Mouse (Mus musculus) embryonic facial prominence, embryonic 14.5 days (tissue): ENCODE data around the gene Ptgds. TPM values are rescaled to one million over a fixed set of nuclear protein-coding genes. Genes with fewer than 3 reads are reported as not detected.

Source experiments
- ATAC-seq: fragments of 200-750 bp; cut with Nextera tagmentation; 2 replicates; pipeline ENCODE4 v1.8.0; 2017; ENCODE audit warnings: low read depth, moderate number of reproducible peaks, moderate TSS enrichment
- DNase-seq: peaks from one replicate; pipeline ENCODE4 v3.0.0-alpha.2; 2015; ENCODE audit warnings: low spot score
- H3K27ac ChIP-seq: fragments of 300-500 bp; sonication (generic); replicated peaks from 2 replicates; pipeline ENCODE4 v1.5.1; 2014; ENCODE audit warnings: low read depth, mild to moderate bottlenecking, low read length, moderate library complexity
- H3K27me3 ChIP-seq: fragments of 300-500 bp; sonication (generic); replicated peaks from 2 replicates; pipeline ENCODE4 v1.6.1; 2014; ENCODE audit warnings: low read length; ENCODE audit not compliant: control insufficient read depth, insufficient read depth
- H3K36me3 ChIP-seq: fragments of 300-500 bp; sonication (generic); 2 replicates; pipeline ENCODE4 v1.6.1; 2014; ENCODE audit warnings: low read length, mixed read lengths; ENCODE audit not compliant: control insufficient read depth, insufficient read depth
- H3K4me1 ChIP-seq: fragments of 300-500 bp; sonication (generic); 2 replicates; pipeline ENCODE4 v1.6.1; 2014; ENCODE audit warnings: antibody characterized with exemption, low read length; ENCODE audit not compliant: control insufficient read depth, insufficient read depth
- H3K4me2 ChIP-seq: fragments of 300-500 bp; sonication (generic); 2 replicates; pipeline ENCODE4 v1.6.1; 2014; ENCODE audit warnings: low read depth, mild to moderate bottlenecking, low read length, moderate library complexity, mixed read lengths
- H3K4me3 ChIP-seq: fragments of 300-500 bp; sonication (generic); 2 replicates; pipeline ENCODE4 v1.5.1; 2014; ENCODE audit warnings: low read depth, mild to moderate bottlenecking, low read length
- H3K9ac ChIP-seq: fragments of 300-500 bp; sonication (generic); 2 replicates; pipeline ENCODE4 v1.6.1; 2014; ENCODE audit warnings: low read depth, mild to moderate bottlenecking, low read length, moderate library complexity, mixed read lengths
- H3K9me3 ChIP-seq: fragments of 300-500 bp; sonication (generic); 2 replicates; pipeline ENCODE4 v1.6.1; 2016; ENCODE audit warnings: low read length; ENCODE audit not compliant: control insufficient read depth
- WGBS: fragments of 180-500 bp; shearing (Covaris S2); extraction: QIAGEN DNeasy Blood & Tissue Kit; methylation state at CpG from one replicate; pipeline ENCODE4 v1.1.7; 2014; 5-methylcytosine and 5-hydroxymethylcytosine counted together
- polyA plus RNA-seq: library from polyadenylated mRNA; unstranded; fragments of >200 nt; fragmentation: Nextera tagmentation; extraction: Ambion mirVana; gene quantifications from 2 replicates; pipeline ENCODE4 v1.2.1, GENCODE M21; 2014

Ptgds gene
- polyA plus RNA-seq, 1 experiment from 2014 or later: 191 TPM

- 51% methylated on average over 4 of the region's 5 CpGs for WGBS
- H3K9me3 ChIP-seq: no peaks in the 10 kb centered on the region
- H3K4me2 ChIP-seq: peak overlapping the region; percentile 70
- peak overlapping the region; percentile 75 for H3K4me3 ChIP-seq
- H3K9ac ChIP-seq: peak overlapping the region; percentile 80
- ATAC-seq (no peak), DNase-seq (no peak)
- no peaks in the 10 kb centered on the region for H3K36me3 ChIP-seq
- peaks cover 10% of the 10 kb centered on the region; the same call in 1 of the 2 replicates for H3K4me1 ChIP-seq
- H3K27me3 ChIP-seq: no peaks in the 10 kb centered on the region
- peak overlapping the region; percentile 90 for H3K27ac ChIP-seq
Observed at GRCm38 (mm10) chr2:25460135-25460534, 9.7 kb downstream of the Ptgds start.

DNA sequence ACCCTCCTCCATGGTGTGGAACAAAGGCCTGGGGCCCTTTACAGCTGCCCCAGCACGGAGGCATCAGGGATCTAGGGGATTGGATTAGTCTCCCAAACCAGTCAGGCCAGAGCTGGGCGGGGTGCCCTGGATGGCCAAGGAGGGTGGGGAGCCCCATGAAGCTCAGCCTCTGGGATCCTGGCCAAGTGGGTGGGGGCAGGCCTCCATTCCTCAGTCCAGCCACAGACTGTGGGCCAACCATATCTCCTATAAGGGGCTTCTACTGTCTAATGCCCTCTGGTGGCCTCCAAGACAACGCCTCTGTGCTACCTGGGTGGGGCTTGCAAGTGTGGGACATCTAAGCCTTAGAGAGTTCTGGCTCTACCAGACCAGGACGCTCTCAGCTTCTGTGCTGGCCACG lies 10.9 kb downstream of the Ptgds start:
- WGBS: 71% methylated on average over 5 of the region's 5 CpGs
- Histone ChIP-seq H3K27me3 (no peaks in the 10 kb centered on the region), H3K27ac (no peak overlapping the region), H3K9me3 (no peaks in the 10 kb centered on the region), H3K4me3 (no peak overlapping the region), H3K36me3 (no peaks in the 10 kb centered on the region), H3K4me2 (no peak overlapping the region), H3K9ac (no peak overlapping the region), H3K4me1 (peaks cover 10% of the 10 kb centered on the region; the same call in 1 of the 2 replicates)
- ATAC-seq (peak; percentile 1; the same call in 1 of the 2 replicates), DNase-seq (peak; percentile 71)

GRCm38 (mm10) chr2:25457022-25457896 lies 12.6 kb downstream of the Ptgds start:
- H3K4me1 ChIP-seq: peaks cover 10% of the 10 kb centered on the region; the same call in 1 of the 2 replicates
- ATAC-seq: no peak
- no peak overlapping the region for H3K27ac ChIP-seq
- no peak overlapping the region for H3K4me3 ChIP-seq
- H3K9me3 ChIP-seq: no peaks in the 10 kb centered on the region
- no peak for DNase-seq
- no peak overlapping the region for H3K9ac ChIP-seq
- no peaks in the 10 kb centered on the region for H3K36me3 ChIP-seq
- H3K27me3 ChIP-seq: no peaks in the 10 kb centered on the region
- no peak overlapping the region for H3K4me2 ChIP-seq
- WGBS: 87% methylated on average over 9 of the region's 9 CpGs

DNA sequence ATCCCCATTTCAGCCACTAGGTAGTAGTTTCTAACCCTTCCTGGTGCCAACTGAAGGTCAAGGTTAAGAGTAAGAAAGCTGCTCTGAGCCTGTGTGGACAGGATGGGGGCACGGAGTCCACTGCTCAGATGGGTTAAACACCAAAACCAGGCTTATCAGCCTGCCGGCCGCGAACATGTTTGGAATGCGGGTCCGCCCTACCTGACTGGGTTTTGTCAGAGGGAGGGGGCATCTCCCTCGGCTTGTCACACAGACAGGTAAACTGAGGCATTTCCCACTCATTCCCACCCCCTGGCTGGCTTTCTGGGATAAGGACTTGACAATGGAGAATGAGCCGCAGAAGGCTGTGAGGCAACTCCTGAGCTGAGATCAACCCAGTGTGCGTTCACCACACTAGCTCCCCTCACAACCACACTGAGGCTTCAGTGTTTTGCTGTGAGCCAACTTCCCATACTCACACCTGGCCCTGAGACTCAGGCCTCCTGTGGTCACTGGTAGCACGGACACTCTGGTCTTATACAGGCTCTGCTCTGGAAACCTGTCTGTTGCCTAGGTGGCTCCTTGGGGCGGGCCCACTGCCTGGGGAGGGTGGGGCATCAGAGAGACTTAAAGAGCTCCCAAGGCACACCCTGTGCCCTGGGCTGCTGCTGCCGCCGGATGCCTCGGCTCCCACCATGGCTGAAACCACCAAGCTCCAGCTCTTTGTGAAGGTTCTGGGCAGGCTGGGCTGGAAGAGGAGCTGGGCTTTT lies 13.5 kb downstream of the Ptgds start, which contains the start of gene Clic3:
TSS of gene Clic3 (plus strand) at position 634 of the 749 bp plus-strand sequence.
- no peak within 1 kb of the TSS for H3K4me3 ChIP-seq
- no peak within 1 kb of the TSS for H3K27ac ChIP-seq
- peaks cover 10% of the 10 kb centered on the region; the same call in 1 of the 2 replicates for H3K4me1 ChIP-seq
- H3K36me3 ChIP-seq: no peaks in the 10 kb centered on the region
- H3K4me2 ChIP-seq: no peak within 1 kb of the TSS
- H3K27me3 ChIP-seq: no peaks in the 10 kb centered on the region
- ATAC-seq: no peak
- no peaks in the 10 kb centered on the region for H3K9me3 ChIP-seq
- peak; percentile 17 for DNase-seq
- 59% methylated on average over 14 of the region's 14 CpGs for WGBS
- no peak within 1 kb of the TSS for H3K9ac ChIP-seq

- DNase-seq (no peak), ATAC-seq (no peak)
- no peaks in the 10 kb centered on the region for H3K9me3 ChIP-seq
- no peak overlapping the region for H3K4me2 ChIP-seq
- 24% methylated on average over 1 of the region's 1 CpGs for WGBS
- H3K9ac ChIP-seq: no peak overlapping the region
- H3K27me3 ChIP-seq: no peaks in the 10 kb centered on the region
- H3K27ac ChIP-seq: no peak overlapping the region
- H3K4me1 ChIP-seq: no peaks in the 10 kb centered on the region
- H3K4me3 ChIP-seq: no peak overlapping the region
- no peaks in the 10 kb centered on the region for H3K36me3 ChIP-seq
Observed at GRCm38 (mm10) chr2:25452951-25453350, 16.9 kb downstream of the Ptgds start.

GRCm38 (mm10) chr2:25450853-25451647 lies 18.8 kb downstream of the Ptgds start:
- no peak overlapping the region for H3K4me3 ChIP-seq
- DNase-seq (no peak), ATAC-seq (no peak)
- 75% methylated on average over 8 of the region's 8 CpGs for WGBS
- no peaks in the 10 kb centered on the region for H3K36me3 ChIP-seq
- no peak overlapping the region for H3K27ac ChIP-seq
- no peaks in the 10 kb centered on the region for H3K4me1 ChIP-seq
- H3K4me2 ChIP-seq: no peak overlapping the region
- no peak overlapping the region for H3K9ac ChIP-seq
- H3K9me3 ChIP-seq: no peaks in the 10 kb centered on the region
- H3K27me3 ChIP-seq: no peaks in the 10 kb centered on the region

DNA sequence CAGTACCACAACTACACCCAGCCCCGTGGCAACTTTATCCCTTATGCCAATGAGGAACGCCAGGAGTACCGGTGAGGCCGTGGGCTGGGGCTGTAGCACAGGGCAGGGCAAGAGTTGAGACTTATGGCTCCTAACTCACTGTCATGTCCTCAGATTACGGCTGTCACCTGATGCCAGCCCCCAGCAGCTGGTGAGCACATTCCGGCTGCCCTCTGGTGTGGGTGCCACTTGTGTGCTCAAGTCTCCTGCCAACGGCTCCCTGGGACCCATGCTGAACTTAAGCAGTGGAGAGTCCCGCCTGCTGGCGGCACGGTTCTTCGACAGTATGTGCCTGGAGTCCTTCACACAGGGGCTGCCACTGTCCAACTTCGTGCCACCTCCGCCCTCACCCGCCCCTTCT lies 27.2 kb downstream of the Ptgds start:
- H3K36me3 ChIP-seq: 0 out of 2 replicates have a peak, but pooled peaks cover 7% of the 10 kb centered on the region

DNA sequence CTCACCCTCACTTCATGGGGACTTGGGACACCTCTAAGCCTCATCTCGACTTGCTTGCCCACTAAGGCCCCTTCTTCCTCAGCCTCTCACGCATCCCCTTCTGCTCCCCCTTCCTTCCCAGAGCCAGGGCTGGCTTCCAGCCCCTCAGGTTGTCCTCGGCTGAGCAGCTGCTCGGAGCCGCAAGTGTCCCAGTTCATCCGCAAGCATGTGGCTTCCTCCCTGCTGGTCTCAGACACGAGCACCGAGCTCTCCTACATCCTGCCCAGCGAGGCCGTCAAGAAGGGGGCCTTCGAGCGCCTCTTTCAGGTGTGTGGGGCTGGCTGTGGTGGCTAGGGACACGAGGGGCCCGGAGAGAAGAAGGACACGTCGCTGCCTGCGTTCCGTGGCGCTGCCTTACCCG lies 28.8 kb downstream of the Ptgds start:
- DNase-seq: no peak
- no peaks in the 10 kb centered on the region for H3K9me3 ChIP-seq
- 86% methylated on average over 20 of the region's 20 CpGs for WGBS
- H3K4me3 ChIP-seq: no peak overlapping the region
- H3K27ac ChIP-seq: no peak overlapping the region
- no peak overlapping the region for H3K4me2 ChIP-seq
- H3K27me3 ChIP-seq: no peaks in the 10 kb centered on the region
- no peaks in the 10 kb centered on the region for H3K4me1 ChIP-seq
- 0 out of 2 replicates have a peak, but pooled peaks cover 7% of the 10 kb centered on the region for H3K36me3 ChIP-seq
- no peak overlapping the region for H3K9ac ChIP-seq
- no peak for ATAC-seq

More for the DNA sequence above, 27.2 kb downstream of the Ptgds start:
- no peak for ATAC-seq
- no peak for DNase-seq
- WGBS: 92% methylated on average over 13 of the region's 14 CpGs
- H3K27ac ChIP-seq: no peak overlapping the region
- H3K4me1 ChIP-seq: no peaks in the 10 kb centered on the region
- H3K9me3 ChIP-seq: no peaks in the 10 kb centered on the region
- H3K27me3 ChIP-seq: no peaks in the 10 kb centered on the region
- H3K4me2 ChIP-seq: no peak overlapping the region
- H3K4me3 ChIP-seq: no peak overlapping the region
- no peak overlapping the region for H3K9ac ChIP-seq
